Mouse (Mus musculus): ENCODE results near the gene Syn1. TPM values are rescaled to one million over a fixed set of nuclear protein-coding genes. Genes with fewer than 3 reads are reported as not detected.

Gene Syn1
- polyA plus RNA-seq, 1 experiment from 2014 or later, result 0.60 TPM

DNA sequence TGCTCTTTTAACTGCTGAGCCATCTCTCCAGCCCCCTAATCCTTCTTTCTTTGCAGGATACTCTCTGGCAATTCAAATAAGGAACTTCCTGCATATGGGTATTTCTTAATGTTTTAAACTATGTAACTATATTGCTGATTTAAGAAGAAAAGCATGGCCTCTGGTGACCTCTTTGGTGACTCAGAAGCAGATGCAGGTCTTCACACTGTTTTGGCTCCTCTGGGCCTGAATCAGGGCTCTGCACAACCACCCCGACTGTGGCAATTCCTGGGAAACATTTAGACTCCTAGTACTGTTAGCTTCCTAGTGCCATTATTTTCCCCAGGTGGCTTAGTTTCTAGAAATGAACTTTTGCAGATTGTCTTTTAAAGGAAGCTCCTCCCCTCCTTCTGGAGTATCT lies 2.7 kb upstream of the Syn1 start:
- H3K4me3 ChIP-seq (ENCODE audit: low read depth, low read length), result no peak overlapping the region
- H3K9ac ChIP-seq (ENCODE audit: low read depth, low read length), result no peak overlapping the region
- no peaks in the 10 kb centered on the region for H3K36me3 ChIP-seq (ENCODE audit: control insufficient read depth, insufficient read depth, low read length)
- H3K4me1 ChIP-seq (replicated peaks; ENCODE audit: control insufficient read depth, insufficient read depth, low read length), result no peaks in the 10 kb centered on the region
- H3K9me3 ChIP-seq (ENCODE audit: control insufficient read depth, low read length), result no peaks in the 10 kb centered on the region
- peaks cover 24% of the 10 kb centered on the region for H3K27me3 ChIP-seq (replicated peaks; ENCODE audit: control insufficient read depth, insufficient read depth, low read length)
- 70% methylated on average over 1 of the region's 1 CpGs for WGBS
- no peak for DNase-seq (ENCODE audit: low spot score)
- no peak overlapping the region for H3K27ac ChIP-seq (ENCODE audit: low read depth, low read length)
- no peak for ATAC-seq (replicated peaks; ENCODE audit: low FRiP score)
- H3K4me2 ChIP-seq, result no peak overlapping the region

DNA sequence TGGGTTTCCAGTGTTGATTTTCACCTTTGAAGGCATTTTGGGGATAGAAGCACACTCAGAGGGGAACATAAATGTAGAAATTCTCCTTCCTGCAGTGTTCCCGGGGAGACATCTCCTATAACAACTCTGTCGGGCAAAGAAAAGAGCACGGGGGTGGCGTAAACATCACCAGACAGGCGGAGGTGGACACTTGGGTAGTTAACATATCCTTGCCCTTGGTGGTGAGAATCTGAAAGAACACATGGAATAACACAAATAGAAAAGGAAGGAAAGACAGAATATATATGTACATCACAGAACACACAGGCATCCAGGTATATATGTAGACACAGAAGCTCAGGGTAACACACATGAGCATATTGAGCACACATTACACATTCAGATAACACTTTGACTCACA lies 562 bp upstream of the Syn1 start:
- Histone ChIP-seq H3K9ac (ENCODE audit: low read depth, low read length) (no peak overlapping the region), H3K4me3 (ENCODE audit: low read depth, low read length) (no peak overlapping the region)

GRCm38 (mm10) chrX:20920249-20920843 lies 458 bp downstream of the Syn1 start:
- H3K27me3 ChIP-seq (replicated peaks; ENCODE audit: control insufficient read depth, insufficient read depth, low read length), result peaks cover 27% of the 10 kb centered on the region
- H3K27ac ChIP-seq (ENCODE audit: low read depth, low read length), result no peak overlapping the region
- H3K36me3 ChIP-seq (ENCODE audit: control insufficient read depth, insufficient read depth, low read length), result no peaks in the 10 kb centered on the region
- ATAC-seq (replicated peaks; ENCODE audit: low FRiP score), result no peak
- no peak overlapping the region for H3K9ac ChIP-seq (ENCODE audit: low read depth, low read length)
- no peaks in the 10 kb centered on the region for H3K4me1 ChIP-seq (replicated peaks; ENCODE audit: control insufficient read depth, insufficient read depth, low read length)
- H3K4me2 ChIP-seq, result peak overlapping the region; percentile 75
- WGBS, result 12% methylated on average over 48 of the region's 49 CpGs
- peak overlapping the region; percentile 45 for H3K4me3 ChIP-seq (ENCODE audit: low read depth, low read length)
- DNase-seq (ENCODE audit: low spot score), result peak; percentile 31
- no peaks in the 10 kb centered on the region for H3K9me3 ChIP-seq (ENCODE audit: control insufficient read depth, low read length)

More for the DNA sequence above, 562 bp upstream of the Syn1 start:
- Histone ChIP-seq H3K36me3 (ENCODE audit: control insufficient read depth, insufficient read depth, low read length) (no peaks in the 10 kb centered on the region), H3K27ac (ENCODE audit: low read depth, low read length) (no peak overlapping the region), H3K4me1 (replicated peaks; ENCODE audit: control insufficient read depth, insufficient read depth, low read length) (no peaks in the 10 kb centered on the region), H3K27me3 (replicated peaks; ENCODE audit: control insufficient read depth, insufficient read depth, low read length) (peaks cover 27% of the 10 kb centered on the region), H3K4me2 (peak overlapping the region; percentile 75), H3K9me3 (ENCODE audit: control insufficient read depth, low read length) (no peaks in the 10 kb centered on the region)
- no peak for DNase-seq (ENCODE audit: low spot score)
- WGBS, result 39% methylated on average over 5 of the region's 5 CpGs
- ATAC-seq (replicated peaks; ENCODE audit: low FRiP score), result no peak

DNA sequence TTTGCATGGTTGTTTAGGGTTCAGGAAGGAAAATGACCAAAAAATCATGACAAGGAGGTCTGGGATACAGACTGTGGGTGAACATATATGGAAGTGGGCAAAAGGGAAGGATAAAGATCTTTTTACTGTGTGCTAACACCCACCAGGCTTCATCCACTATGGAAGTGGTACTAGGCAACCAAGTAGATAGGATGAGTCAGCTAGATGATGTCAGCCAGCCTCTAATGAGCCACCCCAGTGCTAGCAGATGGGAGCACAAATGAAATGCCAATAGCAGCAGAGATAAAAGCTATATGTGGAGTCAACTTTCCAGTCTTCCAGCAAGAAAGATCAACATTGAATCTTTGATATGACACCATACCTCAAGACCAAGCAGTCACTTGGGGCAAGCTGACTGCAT lies 5.7 kb downstream of the Syn1 start:
- Histone ChIP-seq H3K9me3 (ENCODE audit: control insufficient read depth, low read length) (no peaks in the 10 kb centered on the region), H3K27ac (ENCODE audit: low read depth, low read length) (no peak overlapping the region), H3K27me3 (replicated peaks; ENCODE audit: control insufficient read depth, insufficient read depth, low read length) (peaks cover 14% of the 10 kb centered on the region), H3K4me1 (replicated peaks; ENCODE audit: control insufficient read depth, insufficient read depth, low read length) (no peaks in the 10 kb centered on the region), H3K9ac (ENCODE audit: low read depth, low read length) (no peak overlapping the region), H3K4me3 (ENCODE audit: low read depth, low read length) (no peak overlapping the region), H3K36me3 (ENCODE audit: control insufficient read depth, insufficient read depth, low read length) (no peaks in the 10 kb centered on the region), H3K4me2 (no peak overlapping the region)
- DNase-seq (ENCODE audit: low spot score) (no peak), ATAC-seq (replicated peaks; ENCODE audit: low FRiP score) (no peak)

DNA sequence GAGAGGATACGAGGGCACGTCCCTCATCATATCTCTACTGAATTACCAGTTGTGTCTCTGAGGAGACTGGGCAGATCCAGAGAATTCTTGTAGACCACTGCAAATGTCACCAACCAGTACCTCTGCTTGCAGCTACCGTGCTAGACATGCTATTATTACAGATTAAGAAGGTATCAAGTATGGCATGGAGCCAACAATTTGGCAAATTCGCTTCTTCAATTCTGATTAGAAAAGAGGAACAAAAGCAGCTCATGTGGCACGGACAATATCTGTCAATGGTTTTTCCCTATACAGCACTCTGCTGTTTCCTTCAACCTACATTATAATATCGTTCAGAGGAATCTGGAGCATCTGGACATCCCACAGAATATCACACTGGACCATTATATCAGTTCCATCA lies 7.1 kb downstream of the Syn1 start:
- H3K4me3 ChIP-seq (ENCODE audit: low read depth, low read length), result no peak overlapping the region
- no peaks in the 10 kb centered on the region for H3K4me1 ChIP-seq (replicated peaks; ENCODE audit: control insufficient read depth, insufficient read depth, low read length)
- no peak overlapping the region for H3K9ac ChIP-seq (ENCODE audit: low read depth, low read length)
- no peaks in the 10 kb centered on the region for H3K9me3 ChIP-seq (ENCODE audit: control insufficient read depth, low read length)
- ATAC-seq (replicated peaks; ENCODE audit: low FRiP score) (no peak), DNase-seq (ENCODE audit: low spot score) (no peak)
- no peaks in the 10 kb centered on the region for H3K36me3 ChIP-seq (ENCODE audit: control insufficient read depth, insufficient read depth, low read length)
- H3K4me2 ChIP-seq, result no peak overlapping the region
- WGBS, result 77% methylated on average over 6 of the region's 6 CpGs
- peaks cover 5% of the 10 kb centered on the region for H3K27me3 ChIP-seq (replicated peaks; ENCODE audit: control insufficient read depth, insufficient read depth, low read length)
- no peak overlapping the region for H3K27ac ChIP-seq (ENCODE audit: low read depth, low read length)

DNA sequence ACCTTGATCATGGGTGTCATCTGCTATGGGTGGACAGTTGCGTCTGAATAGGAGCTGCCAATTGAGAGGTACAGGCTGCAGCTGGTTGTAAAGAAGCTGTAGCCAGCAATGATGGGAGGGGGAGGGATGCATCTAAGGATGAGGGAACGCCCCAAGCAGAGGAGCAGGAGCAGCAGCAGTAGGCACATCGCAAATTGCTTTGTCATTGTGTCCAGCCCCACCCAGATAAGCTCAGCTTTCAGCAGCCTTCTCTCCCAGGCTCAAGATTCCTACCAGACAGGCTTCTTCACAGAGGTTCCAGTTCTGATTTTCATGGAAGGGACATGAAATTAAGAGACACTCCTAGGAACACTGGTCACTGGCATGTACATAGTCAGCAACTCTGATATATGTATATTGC lies 10.7 kb downstream of the Syn1 start:
- Histone ChIP-seq H3K4me3 (ENCODE audit: low read depth, low read length) (no peak overlapping the region), H3K27me3 (replicated peaks; ENCODE audit: control insufficient read depth, insufficient read depth, low read length) (no peaks in the 10 kb centered on the region), H3K4me1 (replicated peaks; ENCODE audit: control insufficient read depth, insufficient read depth, low read length) (no peaks in the 10 kb centered on the region), H3K27ac (ENCODE audit: low read depth, low read length) (no peak overlapping the region), H3K36me3 (ENCODE audit: control insufficient read depth, insufficient read depth, low read length) (no peaks in the 10 kb centered on the region), H3K9ac (ENCODE audit: low read depth, low read length) (no peak overlapping the region), H3K4me2 (no peak overlapping the region), H3K9me3 (ENCODE audit: control insufficient read depth, low read length) (no peaks in the 10 kb centered on the region)
- WGBS, result 44% methylated on average over 3 of the region's 3 CpGs
- DNase-seq (ENCODE audit: low spot score) (no peak), ATAC-seq (replicated peaks; ENCODE audit: low FRiP score) (no peak)

DNA sequence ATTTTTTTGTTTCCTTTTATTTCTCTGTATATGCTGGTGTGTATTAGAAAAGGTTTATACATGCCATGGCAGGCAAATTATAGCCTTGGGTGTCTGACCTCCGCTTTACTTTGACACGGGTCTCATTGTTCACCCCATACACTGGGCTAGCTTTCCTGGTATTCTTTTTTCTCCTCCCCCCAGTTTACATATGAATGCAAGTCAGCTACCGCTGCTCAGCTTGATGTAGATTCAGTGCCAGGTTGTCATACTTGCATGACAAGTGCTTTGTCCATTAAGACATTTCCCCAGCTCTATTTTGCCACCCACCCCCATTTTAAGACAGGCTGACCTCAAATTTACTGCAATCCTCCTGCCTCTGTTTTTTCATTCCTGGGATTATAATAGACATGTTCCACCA lies 45.6 kb downstream of the Syn1 start:
- ATAC-seq (replicated peaks; ENCODE audit: low FRiP score) (no peak), DNase-seq (ENCODE audit: low spot score) (no peak)
- Histone ChIP-seq H3K4me1 (replicated peaks; ENCODE audit: control insufficient read depth, insufficient read depth, low read length) (no peaks in the 10 kb centered on the region), H3K36me3 (ENCODE audit: control insufficient read depth, insufficient read depth, low read length) (no peaks in the 10 kb centered on the region), H3K9ac (ENCODE audit: low read depth, low read length) (no peak overlapping the region), H3K4me2 (no peak overlapping the region), H3K9me3 (ENCODE audit: control insufficient read depth, low read length) (no peaks in the 10 kb centered on the region), H3K27me3 (replicated peaks; ENCODE audit: control insufficient read depth, insufficient read depth, low read length) (no peaks in the 10 kb centered on the region), H3K4me3 (ENCODE audit: low read depth, low read length) (no peak overlapping the region), H3K27ac (ENCODE audit: low read depth, low read length) (no peak overlapping the region)
- 70% methylated on average over 3 of the region's 3 CpGs for WGBS

GRCm38 (mm10) chrX:20872928-20873500 lies 47.8 kb downstream of the Syn1 start:
- Histone ChIP-seq H3K27ac (ENCODE audit: low read depth, low read length) (no peak overlapping the region), H3K4me2 (no peak overlapping the region), H3K4me3 (ENCODE audit: low read depth, low read length) (no peak overlapping the region), H3K4me1 (replicated peaks; ENCODE audit: control insufficient read depth, insufficient read depth, low read length) (no peaks in the 10 kb centered on the region), H3K27me3 (replicated peaks; ENCODE audit: control insufficient read depth, insufficient read depth, low read length) (0 out of 2 replicates have a peak, but pooled peaks cover 2% of the 10 kb centered on the region), H3K9ac (ENCODE audit: low read depth, low read length) (no peak overlapping the region), H3K9me3 (ENCODE audit: control insufficient read depth, low read length) (no peaks in the 10 kb centered on the region), H3K36me3 (ENCODE audit: control insufficient read depth, insufficient read depth, low read length) (no peaks in the 10 kb centered on the region)
- WGBS, result 30% methylated on average over 11 of the region's 11 CpGs
- DNase-seq (ENCODE audit: low spot score), result no peak
- ATAC-seq (replicated peaks; ENCODE audit: low FRiP score), result no peak

- DNase-seq (ENCODE audit: low spot score) (no peak), ATAC-seq (replicated peaks; ENCODE audit: low FRiP score) (peak; percentile 60; the same call in 1 of the 2 replicates)
- H3K27me3 ChIP-seq (replicated peaks; ENCODE audit: control insufficient read depth, insufficient read depth, low read length), result 0 out of 2 replicates have a peak, but pooled peaks cover 2% of the 10 kb centered on the region
- H3K4me3 ChIP-seq (ENCODE audit: low read depth, low read length), result peak within 1 kb of the TSS; percentile 30
- H3K27ac ChIP-seq (ENCODE audit: low read depth, low read length), result no peak within 1 kb of the TSS
- no peaks in the 10 kb centered on the region for H3K4me1 ChIP-seq (replicated peaks; ENCODE audit: control insufficient read depth, insufficient read depth, low read length)
- peak within 1 kb of the TSS; percentile 43 for H3K4me2 ChIP-seq
- H3K9me3 ChIP-seq (ENCODE audit: control insufficient read depth, low read length), result no peaks in the 10 kb centered on the region
- no peaks in the 10 kb centered on the region for H3K36me3 ChIP-seq (ENCODE audit: control insufficient read depth, insufficient read depth, low read length)
- WGBS, result 16% methylated on average over 18 of the region's 18 CpGs
- no peak within 1 kb of the TSS for H3K9ac ChIP-seq (ENCODE audit: low read depth, low read length)
Observed at GRCm38 (mm10) chrX:20869962-20870513, 50.8 kb downstream of the Syn1 start, which contains the start of gene Timp1. Gene Timp1, plus strand, starts transcription at chrX:20870166.

All from liver, embryonic 11.5 days (tissue).